ENCODE assay signal across 10 mouse cellular contexts in genomic region chr11:53584849-53585248, GRCm38 (mm10). TPM values are rescaled to one million over a fixed set of nuclear protein-coding genes. Genes with fewer than 3 reads are reported as not detected.
DNase-seq lines count a peak whose midpoint lies in the region; ATAC-seq lines count a peak whose summit lies in the region.
"Had no signal": no experiment of that assay in that cellular context is flagged by ENCODE, and none has a peak within 500 bp of the region (broad histone marks: within the 10 kb centered on the region; RNA-seq: fewer than 3 reads in every experiment).

No protein-coding gene starts in this region.

- peaks cover 80% of the 10 kb centered on the region for H3K36me3 ChIP-seq in midbrain, embryonic 14.5 days (ENCODE audit: control insufficient read depth, insufficient read depth, low read length)
- peaks cover 85% of the 10 kb centered on the region for H3K36me3 ChIP-seq in midbrain, embryonic 10.5 days

- no peak overlapping the region for H3K9ac ChIP-seq in midbrain, embryonic 14.5 days (replicated peaks; ENCODE audit: low read length)

- no peak overlapping the region for H3K4me3 ChIP-seq in midbrain, embryonic 14.5 days (replicated peaks; ENCODE audit: low read depth, low read length)
- H3K4me3 ChIP-seq in midbrain, embryonic 10.5 days: no peak overlapping the region

- no peaks in the 10 kb centered on the region for H3K4me1 ChIP-seq in midbrain, embryonic 14.5 days (ENCODE audit: control insufficient read depth, insufficient read depth, low read length)
- H3K4me1 ChIP-seq in midbrain, embryonic 10.5 days: peaks cover 4% of the 10 kb centered on the region; the same call in 1 of the 2 replicates

- DNase-seq in heart, postnatal 10 days: peak; percentile 15 to 29
- DNase-seq in heart, postnatal 36 days: no peak
- DNase-seq in midbrain, embryonic 14.5 days: peak; percentile 78
- DNase-seq in midbrain, embryonic 10.5 days (ENCODE audit: low spot score): no peak
- DNase-seq in embryo, embryonic 10 days (ENCODE audit: low spot score): peak; percentile 56
- peak; percentile 63 for DNase-seq in retina, postnatal 1 day
- DNase-seq in right cerebral cortex, postnatal 10 days (ENCODE audit: low spot score in 2 of 2): no peak
- no peak for DNase-seq in cerebellum, adult 11-12 months

- intact Hi-C loops in heart, postnatal 10 days (cut with DNase I): loop anchor here (5.0 kb wide), 1 partner anchor 42 kb away; no protein-coding TSS in a partner anchor
- intact Hi-C loops in heart, postnatal 36 days (cut with DNase I): loop anchor here (5.0 kb wide), 3 partner anchors 42 to 113 kb away; partner anchors contain the start of gene Gm9837

- 68% methylated on average over 3 of the region's 3 CpGs for WGBS in midbrain, embryonic 14.5 days
- WGBS in midbrain, embryonic 10.5 days: 69% methylated on average over 3 of the region's 3 CpGs

- H3K4me2 ChIP-seq in midbrain, embryonic 14.5 days (ENCODE audit: low read length): no peak overlapping the region

- H3K9me3 ChIP-seq in midbrain, embryonic 14.5 days (ENCODE audit: control insufficient read depth, low read length): no peaks in the 10 kb centered on the region
- no peaks in the 10 kb centered on the region for H3K9me3 ChIP-seq in midbrain, embryonic 10.5 days (replicated peaks)

- H3K27ac ChIP-seq in midbrain, embryonic 14.5 days (replicated peaks; ENCODE audit: low read depth, low read length): no peak overlapping the region
- H3K27ac ChIP-seq in midbrain, embryonic 10.5 days (replicated peaks): no peak overlapping the region

- H3K27me3 ChIP-seq in midbrain, embryonic 14.5 days (ENCODE audit: control insufficient read depth, insufficient read depth, low read length): no peaks in the 10 kb centered on the region
- no peaks in the 10 kb centered on the region for H3K27me3 ChIP-seq in midbrain, embryonic 10.5 days (ENCODE audit: low read depth, poor library complexity, severe bottlenecking)

- ATAC-seq in midbrain, embryonic 14.5 days (ENCODE audit: low FRiP score, low TSS enrichment): no peak

RNA-seq across cellular contexts. Expression of gene Kif3a, which starts 17.7 kb away (rescaled TPM):
- total RNA-seq in heart, postnatal 10 days (2021): 10 to 100 TPM; 12.3 to 14.4 TPM
- total RNA-seq in heart, postnatal 36 days (2021): 1 to 10 TPM; 8.2 to 10.0 TPM
- polyA plus RNA-seq in midbrain, embryonic 14.5 days (2014; fragmentation: Nextera tagmentation; extraction: Ambion mirVana): 301 and 306 TPM in 2 replicates
- polyA plus RNA-seq in midbrain, embryonic 10.5 days (2016; fragmentation: Nextera tagmentation; extraction: Ambion mirVana): 77.3 and 94.6 TPM in 2 replicates

RNA-seq across cellular contexts. Expression of gene Il4, which starts 33.6 kb away (rescaled TPM):
- total RNA-seq in heart, postnatal 10 days (2021): not detected
- not detected for total RNA-seq in heart, postnatal 36 days (2021)
- polyA plus RNA-seq in midbrain, embryonic 14.5 days (2014; fragmentation: Nextera tagmentation; extraction: Ambion mirVana): 8.8 and 10.9 TPM in 2 replicates
- polyA plus RNA-seq in midbrain, embryonic 10.5 days (2016; fragmentation: Nextera tagmentation; extraction: Ambion mirVana): 1.0 and 1.3 TPM in 2 replicates

RNA-seq across cellular contexts. Expression of gene Il13, which starts 49.7 kb away (rescaled TPM):
- not detected for total RNA-seq in heart, postnatal 10 days (2021)
- total RNA-seq in heart, postnatal 36 days (2021): not detected
- polyA plus RNA-seq in midbrain, embryonic 14.5 days (2014; fragmentation: Nextera tagmentation; extraction: Ambion mirVana): not detected in 2 replicates
- polyA plus RNA-seq in midbrain, embryonic 10.5 days (2016; fragmentation: Nextera tagmentation; extraction: Ambion mirVana): not detected in 2 replicates
- total RNA-seq: gastrocnemius, postnatal 4 days had no signal
- polyA plus RNA-seq: lung, embryonic 16.5 days had no signal

Comparison
In these comparisons a context has a peak if more than half of its experiments do, and no peak if none do; other contexts are left out.
1. DNase-seq: peak in heart, postnatal 10 days (2 of 2), midbrain, embryonic 14.5 days (single experiment), embryo, embryonic 10 days (single experiment) and retina, postnatal 1 day (single experiment); none in heart, postnatal 36 days (0 of 2), midbrain, embryonic 10.5 days (single experiment), right cerebral cortex, postnatal 10 days (0 of 2) and cerebellum, adult 11-12 months (single experiment).